Mouse (Mus musculus) intestine, postnatal 0 days (tissue): ENCODE data around the gene Slco3a1. TPM values are rescaled to one million over a fixed set of nuclear protein-coding genes. Genes with fewer than 3 reads are reported as not detected.

ENCODE experiments used
- ATAC-seq: fragments of 200-750 bp; cut with Nextera tagmentation; 2 replicates; pipeline ENCODE4 v1.8.0; 2017; ENCODE audit warnings: mild to moderate bottlenecking, moderate TSS enrichment, moderate library complexity
- H3K27ac ChIP-seq: fragments of 300-500 bp; sonication (generic); 2 replicates; pipeline ENCODE4 v1.5.1; 2014; ENCODE audit warnings: mild to moderate bottlenecking, low read depth, low read length, moderate library complexity
- H3K27me3 ChIP-seq: fragments of 300-500 bp; sonication (generic); replicated peaks from 2 replicates; pipeline ENCODE4 v1.6.1; 2014; ENCODE audit warnings: low read length, mixed read lengths; ENCODE audit not compliant: control insufficient read depth, insufficient read depth
- H3K36me3 ChIP-seq: fragments of 300-500 bp; sonication (generic); 2 replicates; pipeline ENCODE4 v1.6.1; 2014; ENCODE audit warnings: mild to moderate bottlenecking, moderate library complexity; ENCODE audit not compliant: control insufficient read depth, insufficient read depth
- H3K4me1 ChIP-seq: fragments of 300-500 bp; sonication (generic); replicated peaks from 2 replicates; pipeline ENCODE4 v1.6.1; 2014; ENCODE audit warnings: antibody characterized with exemption, low read length, mixed read lengths; ENCODE audit not compliant: control insufficient read depth, insufficient read depth
- H3K4me2 ChIP-seq: fragments of 300-500 bp; sonication (generic); replicated peaks from 2 replicates; pipeline ENCODE4 v1.6.1; 2014; ENCODE audit warnings: low read depth, mild to moderate bottlenecking, moderate library complexity
- H3K4me3 ChIP-seq: fragments of 300-500 bp; sonication (generic); 2 replicates; pipeline ENCODE4 v1.5.1; 2014; ENCODE audit warnings: low read depth, low read length
- H3K9ac ChIP-seq: fragments of 300-500 bp; sonication (generic); 2 replicates; pipeline ENCODE4 v1.6.1; 2014; ENCODE audit warnings: mild to moderate bottlenecking, low read depth, low read length
- H3K9me3 ChIP-seq: fragments of 300-500 bp; sonication (generic); 2 replicates; pipeline ENCODE4 v1.6.1; 2016; ENCODE audit warnings: mixed run types; ENCODE audit not compliant: control insufficient read depth
- CTCF ChIP-seq: sonication (generic); IDR thresholded peaks from 2 replicates; pipeline ENCODE4 v1.5.1; 2016; ENCODE audit warnings: low read depth, mild to moderate bottlenecking, control low read depth, antibody characterized with exemption, moderate library complexity
- WGBS: fragments of 180-500 bp; shearing (Covaris S2); extraction: QIAGEN DNeasy Blood & Tissue Kit; methylation state at CpG from one replicate; pipeline ENCODE4 v1.1.7; 2014; 5-methylcytosine and 5-hydroxymethylcytosine counted together
- polyA plus RNA-seq: library from polyadenylated mRNA; unstranded; fragments of >200 nt; fragmentation: Nextera tagmentation; extraction: Ambion mirVana; gene quantifications from 2 replicates; pipeline ENCODE4 v1.2.1, GENCODE M21; 2015

Slco3a1 gene
- polyA plus RNA-seq, 1 experiment from 2014 or later: 8.1 TPM

DNA sequence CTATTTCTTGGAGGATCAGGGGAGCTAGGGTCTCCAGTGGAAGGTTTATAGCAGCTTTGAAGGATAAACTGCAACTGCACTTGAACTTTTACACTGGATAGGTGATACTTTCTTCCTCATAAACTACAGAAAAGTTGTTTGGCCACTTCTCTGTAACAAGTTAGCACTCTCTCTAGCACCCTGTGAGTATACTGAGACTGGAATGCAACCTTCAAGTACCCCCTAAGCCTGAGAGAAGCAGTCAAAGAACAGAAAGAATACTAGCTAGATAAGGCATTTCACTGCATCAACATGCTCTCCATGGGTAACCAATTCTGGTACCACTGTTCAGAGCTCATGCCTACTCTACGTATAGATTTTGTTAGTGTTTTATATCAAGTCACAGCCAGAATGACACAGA is 128.6 kb downstream of the Slco3a1 start:
- Histone ChIP-seq H3K27ac (no peak overlapping the region), H3K4me3 (no peak overlapping the region), H3K9ac (no peak overlapping the region), H3K36me3 (no peaks in the 10 kb centered on the region), H3K4me1 (no peaks in the 10 kb centered on the region), H3K9me3 (no peaks in the 10 kb centered on the region), H3K27me3 (no peaks in the 10 kb centered on the region), H3K4me2 (no peak overlapping the region)
- TF ChIP-seq CTCF: no peak
- WGBS: 97% methylated on average over 1 of the region's 1 CpGs
- ATAC-seq: no peak

DNA sequence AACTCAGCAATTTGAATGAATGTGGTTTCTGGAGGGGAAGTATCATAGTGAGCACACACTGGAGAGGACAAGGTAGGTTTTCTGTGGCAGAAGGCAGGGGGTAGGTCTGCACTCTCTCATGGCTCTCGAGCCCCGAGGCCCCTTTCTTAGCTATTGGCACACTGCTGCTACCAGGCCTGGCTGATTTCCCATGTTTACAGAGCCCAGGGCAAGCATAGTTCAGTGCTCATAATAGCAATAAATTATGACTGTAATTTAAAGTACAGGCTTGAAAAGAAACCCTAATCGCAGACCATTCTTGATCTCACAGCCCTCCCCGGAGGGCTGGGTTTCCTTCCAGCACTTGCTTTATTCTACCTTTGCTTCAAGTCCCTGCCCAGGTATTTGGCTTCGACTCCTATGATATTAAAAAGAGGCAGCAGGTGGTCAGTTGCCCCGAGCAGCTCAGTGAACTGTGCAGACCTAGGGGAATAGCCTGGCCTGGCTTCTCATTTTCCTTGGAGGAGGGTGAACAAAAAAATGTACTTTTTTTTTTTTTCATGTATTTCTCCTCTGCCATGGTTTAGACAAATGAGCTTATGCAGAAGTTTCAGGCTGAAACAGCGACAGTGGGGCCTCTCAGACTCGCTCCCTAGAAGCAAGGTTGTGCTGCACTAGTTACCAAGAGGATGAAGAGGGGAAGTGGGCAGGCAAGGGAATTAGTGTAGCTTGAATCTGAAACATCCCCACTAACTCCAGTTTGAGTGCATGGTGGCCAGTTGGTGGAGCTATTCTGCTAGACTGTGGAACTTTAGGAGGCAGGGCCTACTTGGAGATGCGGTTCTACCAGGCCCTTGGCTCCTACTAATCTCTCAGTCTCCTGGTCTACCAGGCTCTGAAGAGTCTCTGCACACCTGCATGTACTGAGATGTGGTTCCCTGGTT is 130.4 kb downstream of the Slco3a1 start:
- 52% methylated on average over 9 of the region's 9 CpGs for WGBS
- no peak overlapping the region for H3K4me3 ChIP-seq
- no peak overlapping the region for H3K27ac ChIP-seq
- H3K9ac ChIP-seq: no peak overlapping the region
- peak; percentile 64 for TF ChIP-seq CTCF
- no peaks in the 10 kb centered on the region for H3K4me1 ChIP-seq
- H3K9me3 ChIP-seq: no peaks in the 10 kb centered on the region
- H3K4me2 ChIP-seq: no peak overlapping the region
- no peak for ATAC-seq
- H3K27me3 ChIP-seq: no peaks in the 10 kb centered on the region
- no peaks in the 10 kb centered on the region for H3K36me3 ChIP-seq

DNA sequence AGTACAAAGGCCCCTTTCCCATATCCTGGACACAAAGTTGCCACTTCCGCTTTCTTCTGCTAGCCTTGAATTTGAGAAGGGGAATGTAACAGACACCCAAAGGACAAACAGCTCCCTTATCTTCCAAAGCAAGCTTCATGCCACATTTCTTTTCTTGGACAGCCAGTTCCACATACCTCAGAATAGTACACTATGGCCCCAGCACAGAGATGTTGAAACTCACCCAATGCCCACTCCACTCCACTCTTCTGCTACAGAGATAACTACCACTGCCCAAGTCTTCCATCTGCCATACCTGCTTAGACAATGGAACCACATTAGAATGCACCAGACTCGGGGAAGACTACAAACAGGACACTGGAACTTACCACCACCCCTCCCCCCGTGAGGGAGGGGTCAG is 131.3 kb downstream of the Slco3a1 start:
- WGBS: 73% methylated on average over 3 of the region's 3 CpGs
- ATAC-seq: no peak

DNA sequence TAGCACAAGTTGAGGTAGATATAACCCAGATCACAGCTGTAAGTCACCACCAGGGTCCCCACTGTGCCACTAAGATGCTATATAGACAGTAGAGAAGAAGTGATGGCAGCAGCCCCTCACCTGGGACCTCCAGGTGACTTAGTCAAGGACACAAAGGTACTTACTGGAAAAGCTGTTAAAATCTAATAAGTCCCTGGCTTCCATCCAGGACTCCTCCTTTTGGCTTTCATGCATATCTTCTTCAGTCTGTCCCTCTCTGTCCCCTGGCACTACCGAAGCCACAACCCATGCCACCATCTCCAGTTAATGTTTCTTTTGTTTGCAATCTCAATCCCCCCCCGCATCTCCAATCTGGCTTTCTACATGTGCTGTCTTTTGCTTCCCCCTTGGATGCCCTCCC is 131.8 kb downstream of the Slco3a1 start:
- TF ChIP-seq CTCF: no peak
- H3K27me3 ChIP-seq: no peaks in the 10 kb centered on the region
- no peak overlapping the region for H3K4me3 ChIP-seq
- ATAC-seq: no peak
- no peak overlapping the region for H3K4me2 ChIP-seq
- no peak overlapping the region for H3K27ac ChIP-seq
- no peaks in the 10 kb centered on the region for H3K36me3 ChIP-seq
- H3K4me1 ChIP-seq: no peaks in the 10 kb centered on the region
- H3K9me3 ChIP-seq: no peaks in the 10 kb centered on the region
- WGBS: 80% methylated on average over 2 of the region's 2 CpGs
- no peak overlapping the region for H3K9ac ChIP-seq

More for the DNA sequence above, 131.3 kb downstream of the Slco3a1 start:
- H3K36me3 ChIP-seq: no peaks in the 10 kb centered on the region
- no peaks in the 10 kb centered on the region for H3K9me3 ChIP-seq
- H3K9ac ChIP-seq: no peak overlapping the region
- H3K27ac ChIP-seq: no peak overlapping the region
- H3K4me2 ChIP-seq: no peak overlapping the region
- H3K4me1 ChIP-seq: no peaks in the 10 kb centered on the region
- no peaks in the 10 kb centered on the region for H3K27me3 ChIP-seq
- no peak overlapping the region for H3K4me3 ChIP-seq
- TF ChIP-seq CTCF: no peak

DNA sequence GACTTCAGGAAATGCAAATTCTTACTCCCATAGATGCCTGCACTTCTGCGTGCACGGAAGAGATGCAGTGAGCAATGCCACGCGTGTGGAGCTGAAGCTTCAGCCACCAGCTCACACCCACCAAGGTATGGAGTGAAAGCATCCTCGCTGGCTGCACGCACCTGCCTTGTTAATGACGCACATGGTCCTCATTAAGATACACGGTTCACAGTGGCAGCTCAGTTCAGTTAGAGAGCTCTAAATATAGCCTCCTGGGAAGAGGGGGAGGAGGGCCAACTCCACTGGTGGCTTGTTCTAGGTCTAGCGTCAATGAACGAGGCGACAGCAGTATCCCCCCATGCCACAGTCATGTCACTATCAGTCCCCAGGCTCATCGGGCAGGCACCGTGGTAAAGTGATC is 132.6 kb downstream of the Slco3a1 start:
- H3K9ac ChIP-seq: no peak overlapping the region
- no peaks in the 10 kb centered on the region for H3K4me1 ChIP-seq
- no peaks in the 10 kb centered on the region for H3K9me3 ChIP-seq
- no peaks in the 10 kb centered on the region for H3K27me3 ChIP-seq
- ATAC-seq: no peak
- H3K4me3 ChIP-seq: no peak overlapping the region
- H3K27ac ChIP-seq: no peak overlapping the region
- no peak for TF ChIP-seq CTCF
- no peak overlapping the region for H3K4me2 ChIP-seq
- H3K36me3 ChIP-seq: no peaks in the 10 kb centered on the region
- 80% methylated on average over 13 of the region's 13 CpGs for WGBS

DNA sequence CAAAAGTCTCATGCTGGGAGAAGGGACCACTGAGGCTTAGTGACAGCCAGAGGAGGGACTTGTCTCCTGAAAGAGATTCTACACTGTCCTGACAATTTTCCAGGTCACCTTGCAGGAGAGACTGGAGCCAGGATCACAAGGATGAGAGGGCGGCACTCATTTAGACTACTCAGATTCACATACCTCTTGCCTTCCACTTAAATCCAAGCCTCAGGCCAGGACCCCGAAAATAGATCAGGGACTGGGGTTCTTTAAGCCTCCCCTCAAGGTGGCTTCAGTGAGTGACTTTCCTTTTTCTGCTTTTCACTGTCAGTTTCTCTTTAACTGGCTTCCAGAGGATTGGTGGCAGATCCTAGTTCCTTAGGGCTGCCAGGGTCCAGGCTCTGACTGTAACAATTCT is 133.0 kb downstream of the Slco3a1 start:
- no peak overlapping the region for H3K4me3 ChIP-seq
- H3K9ac ChIP-seq: no peak overlapping the region
- no peaks in the 10 kb centered on the region for H3K4me1 ChIP-seq
- WGBS: 88% methylated on average over 2 of the region's 2 CpGs
- H3K27me3 ChIP-seq: no peaks in the 10 kb centered on the region
- no peak for ATAC-seq
- no peaks in the 10 kb centered on the region for H3K36me3 ChIP-seq
- H3K9me3 ChIP-seq: no peaks in the 10 kb centered on the region
- H3K4me2 ChIP-seq: no peak overlapping the region
- H3K27ac ChIP-seq: no peak overlapping the region
- TF ChIP-seq CTCF: no peak
